Mouse (Mus musculus): Measurements from ENCODE around the gene Sdhaf3. TPM values are rescaled to one million over a fixed set of nuclear protein-coding genes. Genes with fewer than 3 reads are reported as not detected.

The Sdhaf3 gene
- polyA plus RNA-seq, 1 experiment = 0.10 TPM

GRCm38 (mm10) chr6:6997956-6998355, 42.2 kb downstream of the Sdhaf3 start:
- peaks cover 4% of the 10 kb centered on the region; the same call in 1 of the 2 replicates for H3K4me1 ChIP-seq (ENCODE audit: control insufficient read depth, insufficient read depth, insufficient read length, low read length)
- 30% methylated on average over 1 of the region's 1 CpGs for WGBS
- H3K36me3 ChIP-seq (ENCODE audit: control insufficient read depth, insufficient read depth, low read length) = no peaks in the 10 kb centered on the region
- H3K4me3 ChIP-seq (ENCODE audit: low read depth, low read length) = no peak overlapping the region
- TF ChIP-seq POLR2A (IDR thresholded peaks at IDR 0.05; ENCODE audit: low read depth, low read length) (no peak), CTCF (IDR thresholded peaks at IDR 0.05; ENCODE audit: extremely low read depth, insufficient read length, insufficient replicate concordance, low read depth, low read length) (no peak)
- H3K27ac ChIP-seq (ENCODE audit: insufficient read depth, low read depth, low read length) = peak overlapping the region; percentile 67; the same call in 1 of the 2 replicates
- H3K27me3 ChIP-seq (ENCODE audit: control insufficient read depth, insufficient read depth, low read length) = no peaks in the 10 kb centered on the region

- Histone ChIP-seq H3K27ac (ENCODE audit: insufficient read depth, low read depth, low read length) (no peak overlapping the region), H3K36me3 (ENCODE audit: control insufficient read depth, insufficient read depth, low read length) (no peaks in the 10 kb centered on the region), H3K27me3 (ENCODE audit: control insufficient read depth, insufficient read depth, low read length) (no peaks in the 10 kb centered on the region), H3K4me3 (ENCODE audit: low read depth, low read length) (no peak overlapping the region), H3K4me1 (ENCODE audit: control insufficient read depth, insufficient read depth, insufficient read length, low read length) (peaks cover 4% of the 10 kb centered on the region; the same call in 1 of the 2 replicates)
- no peak for TF ChIP-seq POLR2A (IDR thresholded peaks at IDR 0.05; ENCODE audit: low read depth, low read length)
- TF ChIP-seq CTCF (IDR thresholded peaks at IDR 0.05; ENCODE audit: extremely low read depth, insufficient read length, insufficient replicate concordance, low read depth, low read length) = no peak
- WGBS = 90% methylated on average over 3 of the region's 3 CpGs
These were observed 43.2 kb downstream of the Sdhaf3 start for GRCm38 (mm10) chr6:6999015-6999414.

- no peaks in the 10 kb centered on the region for H3K4me1 ChIP-seq (ENCODE audit: control insufficient read depth, insufficient read depth, insufficient read length, low read length)
- no peak overlapping the region for H3K27ac ChIP-seq (ENCODE audit: insufficient read depth, low read depth, low read length)
- no peaks in the 10 kb centered on the region for H3K27me3 ChIP-seq (ENCODE audit: control insufficient read depth, insufficient read depth, low read length)
- TF ChIP-seq CTCF (IDR thresholded peaks at IDR 0.05; ENCODE audit: extremely low read depth, insufficient read length, insufficient replicate concordance, low read depth, low read length) = no peak
- TF ChIP-seq POLR2A (IDR thresholded peaks at IDR 0.05; ENCODE audit: low read depth, low read length) = no peak
- WGBS = 68% methylated on average over 4 of the region's 4 CpGs
- H3K36me3 ChIP-seq (ENCODE audit: control insufficient read depth, insufficient read depth, low read length) = no peaks in the 10 kb centered on the region
- no peak overlapping the region for H3K4me3 ChIP-seq (ENCODE audit: low read depth, low read length)
These were observed 47.3 kb downstream of the Sdhaf3 start for GRCm38 (mm10) chr6:7003085-7003484.

GRCm38 (mm10) chr6:7004005-7004404, 48.2 kb downstream of the Sdhaf3 start:
- no peaks in the 10 kb centered on the region for H3K27me3 ChIP-seq (ENCODE audit: control insufficient read depth, insufficient read depth, low read length)
- no peaks in the 10 kb centered on the region for H3K36me3 ChIP-seq (ENCODE audit: control insufficient read depth, insufficient read depth, low read length)
- no peaks in the 10 kb centered on the region for H3K4me1 ChIP-seq (ENCODE audit: control insufficient read depth, insufficient read depth, insufficient read length, low read length)
- 59% methylated on average over 2 of the region's 2 CpGs for WGBS
- H3K27ac ChIP-seq (ENCODE audit: insufficient read depth, low read depth, low read length) = no peak overlapping the region
- H3K4me3 ChIP-seq (ENCODE audit: low read depth, low read length) = no peak overlapping the region
- TF ChIP-seq POLR2A (IDR thresholded peaks at IDR 0.05; ENCODE audit: low read depth, low read length) (no peak), CTCF (IDR thresholded peaks at IDR 0.05; ENCODE audit: extremely low read depth, insufficient read length, insufficient replicate concordance, low read depth, low read length) (no peak)

GRCm38 (mm10) chr6:7038087-7038486, 82.3 kb downstream of the Sdhaf3 start:
- no peak overlapping the region for H3K27ac ChIP-seq (ENCODE audit: insufficient read depth, low read depth, low read length)
- TF ChIP-seq POLR2A (IDR thresholded peaks at IDR 0.05; ENCODE audit: low read depth, low read length) (no peak), CTCF (IDR thresholded peaks at IDR 0.05; ENCODE audit: extremely low read depth, insufficient read length, insufficient replicate concordance, low read depth, low read length) (no peak)
- peaks cover 3% of the 10 kb centered on the region; the same call in 1 of the 2 replicates for H3K36me3 ChIP-seq (ENCODE audit: control insufficient read depth, insufficient read depth, low read length)
- H3K27me3 ChIP-seq (ENCODE audit: control insufficient read depth, insufficient read depth, low read length) = no peaks in the 10 kb centered on the region
- H3K4me3 ChIP-seq (ENCODE audit: low read depth, low read length) = no peak overlapping the region
- WGBS = 84% methylated on average over 6 of the region's 6 CpGs
- no peaks in the 10 kb centered on the region for H3K4me1 ChIP-seq (ENCODE audit: control insufficient read depth, insufficient read depth, insufficient read length, low read length)

- no peak overlapping the region for H3K27ac ChIP-seq (ENCODE audit: insufficient read depth, low read depth, low read length)
- no peaks in the 10 kb centered on the region for H3K4me1 ChIP-seq (ENCODE audit: control insufficient read depth, insufficient read depth, insufficient read length, low read length)
- WGBS = 94% methylated on average over 5 of the region's 5 CpGs
- TF ChIP-seq POLR2A (IDR thresholded peaks at IDR 0.05; ENCODE audit: low read depth, low read length) = no peak
- no peak for TF ChIP-seq CTCF (IDR thresholded peaks at IDR 0.05; ENCODE audit: extremely low read depth, insufficient read length, insufficient replicate concordance, low read depth, low read length)
- peaks cover 3% of the 10 kb centered on the region; the same call in 1 of the 2 replicates for H3K36me3 ChIP-seq (ENCODE audit: control insufficient read depth, insufficient read depth, low read length)
- no peaks in the 10 kb centered on the region for H3K27me3 ChIP-seq (ENCODE audit: control insufficient read depth, insufficient read depth, low read length)
- H3K4me3 ChIP-seq (ENCODE audit: low read depth, low read length) = no peak overlapping the region
These were observed 83.0 kb downstream of the Sdhaf3 start for GRCm38 (mm10) chr6:7038835-7039234.

GRCm38 (mm10) chr6:7041912-7042311, 86.1 kb downstream of the Sdhaf3 start:
- H3K36me3 ChIP-seq (ENCODE audit: control insufficient read depth, insufficient read depth, low read length) = peaks cover 3% of the 10 kb centered on the region; the same call in 1 of the 2 replicates
- no peak overlapping the region for H3K4me3 ChIP-seq (ENCODE audit: low read depth, low read length)
- H3K27ac ChIP-seq (ENCODE audit: insufficient read depth, low read depth, low read length) = no peak overlapping the region
- H3K27me3 ChIP-seq (ENCODE audit: control insufficient read depth, insufficient read depth, low read length) = no peaks in the 10 kb centered on the region
- H3K4me1 ChIP-seq (ENCODE audit: control insufficient read depth, insufficient read depth, insufficient read length, low read length) = no peaks in the 10 kb centered on the region
- WGBS = 87% methylated on average over 1 of the region's 1 CpGs
- TF ChIP-seq POLR2A (IDR thresholded peaks at IDR 0.05; ENCODE audit: low read depth, low read length) (no peak), CTCF (IDR thresholded peaks at IDR 0.05; ENCODE audit: extremely low read depth, insufficient read length, insufficient replicate concordance, low read depth, low read length) (no peak)
